In genomic region chr3:127322870-127323269, GRCm38 (mm10) we compare ENCODE assay signal across 10 mouse cellular contexts.
DNase-seq lines count a peak whose midpoint lies in the region; ATAC-seq and TF ChIP-seq lines count a peak whose summit lies in the region.
"Had no signal": no experiment of that assay in that cellular context is flagged by ENCODE, and none has a peak within 500 bp of the region (broad histone marks: within the 10 kb centered on the region; RNA-seq: fewer than 3 reads in every experiment).

No protein-coding gene starts in this region.

- no peak for ATAC-seq in heart, postnatal 0 days (ENCODE audit: insufficient read depth, low read depth)
- no peak for ATAC-seq in frontal cortex, adult (ENCODE audit: low TSS enrichment)

- no peaks in the 10 kb centered on the region for H3K36me3 ChIP-seq in heart, postnatal 0 days (replicated peaks; ENCODE audit: control insufficient read depth, insufficient read depth, low read length)
- H3K36me3 ChIP-seq in heart, embryonic 10.5 days = no peaks in the 10 kb centered on the region
- H3K36me3 ChIP-seq: embryonic facial prominence, embryonic 12.5 days; stomach, embryonic 15.5 days had no signal

- no peaks in the 10 kb centered on the region for H3K27me3 ChIP-seq in heart, postnatal 0 days (ENCODE audit: control insufficient read depth, insufficient read depth, low read length)
- H3K27me3 ChIP-seq in heart, embryonic 10.5 days (ENCODE audit: insufficient read depth, poor library complexity, severe bottlenecking) = no peaks in the 10 kb centered on the region
- H3K27me3 ChIP-seq: embryonic facial prominence, embryonic 12.5 days; stomach, embryonic 15.5 days had no signal

- peak; percentile 89 for TF ChIP-seq CTCF in heart, postnatal 0 days (IDR thresholded peaks at IDR 0.05; ENCODE audit: low read depth)
- TF ChIP-seq CTCF in lung, adult 2 months (IDR thresholded peaks at IDR 0.05; ENCODE audit: insufficient read depth, low read length) = peak; percentile 42; the same call in 1 of the 2 replicates

- peak; percentile 23 for DNase-seq in heart, postnatal 0 days (ENCODE audit: low spot score)
- no peak for DNase-seq in heart, embryonic 10.5 days (ENCODE audit: low spot score)
- peak; percentile 45 for DNase-seq in thymus, postnatal 14 days
- DNase-seq in thymus, postnatal 25 days = no peak
- DNase-seq in cerebellum, adult 11-12 months = peak; percentile 15
- DNase-seq in heart, postnatal 4 days = peak; percentile 56
- DNase-seq in lung, adult 2 months = no peak

- H3K4me3 ChIP-seq in heart, postnatal 0 days (ENCODE audit: low read depth, low read length) = no peak overlapping the region
- H3K4me3 ChIP-seq in heart, embryonic 10.5 days = no peak overlapping the region
- no peak overlapping the region for H3K4me3 ChIP-seq in lung, adult 2 months (replicated peaks; ENCODE audit: extremely low read depth, low read depth, low read length)
- H3K4me3 ChIP-seq: embryonic facial prominence, embryonic 12.5 days; stomach, embryonic 15.5 days had no signal

- H3K9ac ChIP-seq in heart, postnatal 0 days (replicated peaks; ENCODE audit: low read depth, low read length) = no peak overlapping the region
- H3K9ac ChIP-seq: embryonic facial prominence, embryonic 12.5 days; stomach, embryonic 15.5 days had no signal

- no peaks in the 10 kb centered on the region for H3K4me1 ChIP-seq in heart, postnatal 0 days (ENCODE audit: control insufficient read depth, insufficient read depth)
- H3K4me1 ChIP-seq in heart, embryonic 10.5 days = no peaks in the 10 kb centered on the region
- H3K4me1 ChIP-seq in lung, adult 2 months (ENCODE audit: control insufficient read depth, insufficient read depth, low read length) = no peaks in the 10 kb centered on the region
- H3K4me1 ChIP-seq: embryonic facial prominence, embryonic 12.5 days; stomach, embryonic 15.5 days had no signal

- no peak overlapping the region for H3K27ac ChIP-seq in heart, postnatal 0 days (ENCODE audit: low read depth)
- no peak overlapping the region for H3K27ac ChIP-seq in heart, embryonic 10.5 days
- H3K27ac ChIP-seq: embryonic facial prominence, embryonic 12.5 days; stomach, embryonic 15.5 days had no signal

- TF ChIP-seq POLR2A in lung, adult 2 months (IDR thresholded peaks at IDR 0.05; ENCODE audit: borderline replicate concordance, extremely low read depth, low read depth, low read length) = no peak

- no peak overlapping the region for H3K4me2 ChIP-seq in heart, postnatal 0 days (ENCODE audit: low read depth, low read length)
- H3K4me2 ChIP-seq: embryonic facial prominence, embryonic 12.5 days; stomach, embryonic 15.5 days had no signal

- TF ChIP-seq EP300 in heart, postnatal 0 days (IDR thresholded peaks at IDR 0.05; ENCODE audit: low read depth) = no peak

- H3K9me3 ChIP-seq in heart, postnatal 0 days (replicated peaks; ENCODE audit: control insufficient read depth, low read length) = no peaks in the 10 kb centered on the region
- no peaks in the 10 kb centered on the region for H3K9me3 ChIP-seq in heart, embryonic 10.5 days
- H3K9me3 ChIP-seq: embryonic facial prominence, embryonic 12.5 days; stomach, embryonic 15.5 days had no signal

Comparison
In these comparisons a context has a peak if more than half of its experiments do, and no peak if none do; other contexts are left out.
1. DNase-seq: peak in heart, postnatal 0 days (single experiment), thymus, postnatal 14 days (single experiment), cerebellum, adult 11-12 months (single experiment) and heart, postnatal 4 days (single experiment); none in heart, embryonic 10.5 days (single experiment), thymus, postnatal 25 days (single experiment) and lung, adult 2 months (single experiment).